Mouse (Mus musculus) liver, embryonic 14.5 days (tissue): Measurements from ENCODE around the gene Gm5725. TPM values are rescaled to one million over a fixed set of nuclear protein-coding genes. Genes with fewer than 3 reads are reported as not detected.
"Not testable (repeated sequence)": the region's sequence is repeated elsewhere in the genome, so short reads cannot be mapped to it uniquely, and the experiment has no call there.

Source experiments
- ATAC-seq: fragments of 200-750 bp; cut with Nextera tagmentation; 2 replicates; pipeline ENCODE4 v1.8.0; 2017; ENCODE audit warnings: moderate number of reproducible peaks, mild to moderate bottlenecking, moderate library complexity; ENCODE audit not compliant: insufficient read depth
- DNase-seq, 3 experiments: peaks; one replicate each; pipeline ENCODE4 v3.0.0-alpha.2; 2012 to 2013; ENCODE audit warnings: low read depth in 3 of 3, low spot score in 3 of 3
- H3K27ac ChIP-seq: fragments of 300-500 bp; sonication (generic); 2 replicates; pipeline ENCODE4 v1.5.1; 2014; ENCODE audit warnings: moderate library complexity, mild to moderate bottlenecking, control low read depth, inconsistent platforms
- H3K27me3 ChIP-seq: fragments of 300-500 bp; sonication (generic); 2 replicates; pipeline ENCODE4 v1.6.1; 2014; ENCODE audit warnings: mild to moderate bottlenecking, low read length, moderate library complexity; ENCODE audit not compliant: control insufficient read depth, insufficient read depth
- H3K36me3 ChIP-seq: fragments of 300-500 bp; sonication (generic); replicated peaks from 2 replicates; pipeline ENCODE4 v1.6.1; 2014; ENCODE audit warnings: low read depth; ENCODE audit not compliant: control insufficient read depth, insufficient read depth
- H3K4me1 ChIP-seq, 2 experiments: fragments of 200-500 bp in 1 of 2; fragments of 300-500 bp in 1 of 2; sonication (generic) in 1 of 2; replicated peaks; 2 replicates each; pipeline ENCODE4 v1.6.1; 2012 to 2014; ENCODE audit warnings: antibody characterized with exemption in 1 of 2, inconsistent platforms in 1 of 2, low read length in 1 of 2; ENCODE audit not compliant: control insufficient read depth in 2 of 2, insufficient read depth in 2 of 2
- H3K4me2 ChIP-seq: fragments of 300-500 bp; sonication (generic); 2 replicates; pipeline ENCODE4 v1.6.1; 2014; ENCODE audit warnings: low read depth, mild to moderate bottlenecking, control low read depth, moderate library complexity
- H3K4me3 ChIP-seq, 2 experiments: fragments of 200-500 bp in 1 of 2; fragments of 300-500 bp in 1 of 2; sonication (generic) in 1 of 2; 2 replicates each; pipeline ENCODE4 v1.5.1; 2012 to 2014; ENCODE audit warnings: low read depth in 2 of 2, low read length in 2 of 2, mild to moderate bottlenecking in 2 of 2, control low read depth in 1 of 2, inconsistent platforms in 1 of 2, moderate library complexity in 1 of 2; ENCODE audit not compliant: insufficient read depth in 1 of 2
- H3K9ac ChIP-seq: fragments of 300-500 bp; sonication (generic); replicated peaks from 2 replicates; pipeline ENCODE4 v1.6.1; 2014; ENCODE audit warnings: mild to moderate bottlenecking, control low read depth, moderate library complexity
- H3K9me3 ChIP-seq: fragments of 300-500 bp; sonication (generic); 2 replicates; pipeline ENCODE4 v1.6.1; 2016; ENCODE audit warnings: low read length, mixed read lengths; ENCODE audit not compliant: control insufficient read depth
- WGBS: fragments of 180-500 bp; shearing (Covaris S2); extraction: QIAGEN DNeasy Blood & Tissue Kit; methylation state at CpG from one replicate; pipeline ENCODE4 v1.1.7; 2014; ENCODE audit not compliant: insufficient replicate concordance; 5-methylcytosine and 5-hydroxymethylcytosine counted together
- polyA plus RNA-seq, 2 experiments: library from polyadenylated mRNA; depleted of rRNA in 1 of 2; stranded (reverse) in 1 of 2; unstranded in 1 of 2; fragments of >200 nt; fragmentation: Nextera tagmentation in 1 of 2; extraction: Ambion mirVana in 1 of 2; gene quantifications; 2 replicates each; pipeline versions ENCODE4 v1.2.1 to v1.2.3; 2012 to 2014

The Gm5725 gene
- polyA plus RNA-seq (2012; rRNA removed) (not detected in 2 replicates), polyA plus RNA-seq (2014; fragmentation: Nextera tagmentation; extraction: Ambion mirVana) (not detected in 2 replicates)

GRCm38 (mm10) chr7:21844167-21844566, at the start of gene Gm5725:
Gene Gm5725 (minus strand): TSS chr7:21844267.
- not testable (repeated sequence) for ATAC-seq, H3K4me2 ChIP-seq, H3K4me3 ChIP-seq, DNase-seq, H3K9me3 ChIP-seq, H3K27me3 ChIP-seq, H3K9ac ChIP-seq, H3K27ac ChIP-seq, H3K4me1 ChIP-seq, H3K36me3 ChIP-seq
- WGBS: no CpG with 5 or more reads among the region's 1 CpGs

- not testable (repeated sequence) for H3K27me3 ChIP-seq, H3K4me3 ChIP-seq, ATAC-seq, H3K4me2 ChIP-seq, H3K9ac ChIP-seq, H3K9me3 ChIP-seq, H3K4me1 ChIP-seq, H3K36me3 ChIP-seq, DNase-seq, H3K27ac ChIP-seq
- WGBS: no CpG with 5 or more reads among the region's 1 CpGs
Observed at GRCm38 (mm10) chr7:21832051-21832450, 12.0 kb downstream of the Gm5725 start, which contains the start of gene Vmn1r135. Gene Vmn1r135 (plus strand): TSS chr7:21832351.

- WGBS: no CpG with 5 or more reads among the region's 3 CpGs
- not testable (repeated sequence) for H3K4me1 ChIP-seq, H3K27ac ChIP-seq, H3K36me3 ChIP-seq, ATAC-seq, H3K9me3 ChIP-seq, H3K9ac ChIP-seq, DNase-seq, H3K4me3 ChIP-seq, H3K4me2 ChIP-seq, H3K27me3 ChIP-seq
Observed at GRCm38 (mm10) chr7:21796628-21797027, 47.4 kb downstream of the Gm5725 start, which contains the start of gene Gm4177. Gene Gm4177 (minus strand): TSS chr7:21796728.

Other genes with a start within 250 kb of the Gm5725 start
- not detected in 2 replicates for gene Vmn1r132, start 230.2 kb downstream of the Gm5725 start, polyA plus RNA-seq (2012; rRNA removed)
- gene Vmn1r132, start 230.2 kb downstream of the Gm5725 start, polyA plus RNA-seq (2014; fragmentation: Nextera tagmentation; extraction: Ambion mirVana): not detected in 2 replicates
- gene Gm4175, start 82.8 kb downstream of the Gm5725 start, polyA plus RNA-seq (2012; rRNA removed): not detected in 2 replicates
- not detected in 2 replicates for gene Gm4175, start 82.8 kb downstream of the Gm5725 start, polyA plus RNA-seq (2014; fragmentation: Nextera tagmentation; extraction: Ambion mirVana)
- not detected in 2 replicates for gene Gm4177, start 47.5 kb downstream of the Gm5725 start, polyA plus RNA-seq (2012; rRNA removed)
- gene Gm4177, start 47.5 kb downstream of the Gm5725 start, polyA plus RNA-seq (2014; fragmentation: Nextera tagmentation; extraction: Ambion mirVana): not detected in 2 replicates
- not detected in 2 replicates for gene Vmn1r135, start 11.9 kb downstream of the Gm5725 start, polyA plus RNA-seq (2012; rRNA removed)
- gene Vmn1r135, start 11.9 kb downstream of the Gm5725 start, polyA plus RNA-seq (2014; fragmentation: Nextera tagmentation; extraction: Ambion mirVana): not detected in 2 replicates
- gene Gm5891, start 77.0 kb upstream of the Gm5725 start, polyA plus RNA-seq (2012; rRNA removed): not detected in 2 replicates
- gene Gm5891, start 77.0 kb upstream of the Gm5725 start, polyA plus RNA-seq (2014; fragmentation: Nextera tagmentation; extraction: Ambion mirVana): not detected in 2 replicates
- gene Vmn1r137, start 150.3 kb upstream of the Gm5725 start, polyA plus RNA-seq (2012; rRNA removed): not detected in 2 replicates
- gene Vmn1r137, start 150.3 kb upstream of the Gm5725 start, polyA plus RNA-seq (2014; fragmentation: Nextera tagmentation; extraction: Ambion mirVana): not detected in 2 replicates
- gene Vmn1r138, start 184.6 kb upstream of the Gm5725 start, polyA plus RNA-seq (2012; rRNA removed): not detected in 2 replicates
- gene Vmn1r138, start 184.6 kb upstream of the Gm5725 start, polyA plus RNA-seq (2014; fragmentation: Nextera tagmentation; extraction: Ambion mirVana): not detected in 2 replicates
- not detected in 2 replicates for gene Gm6176, start 212.0 kb upstream of the Gm5725 start, polyA plus RNA-seq (2012; rRNA removed)
- gene Gm6176, start 212.0 kb upstream of the Gm5725 start, polyA plus RNA-seq (2014; fragmentation: Nextera tagmentation; extraction: Ambion mirVana): not detected in 2 replicates
- gene Vmn1r139, start 224.8 kb upstream of the Gm5725 start, polyA plus RNA-seq (2012; rRNA removed): not detected in 2 replicates
- not detected in 2 replicates for gene Vmn1r139, start 224.8 kb upstream of the Gm5725 start, polyA plus RNA-seq (2014; fragmentation: Nextera tagmentation; extraction: Ambion mirVana)